Mouse (Mus musculus): ENCODE results near the gene Pde4d. TPM values are rescaled to one million over a fixed set of nuclear protein-coding genes. Genes with fewer than 3 reads are reported as not detected.

Pde4d gene
- total RNA-seq, 2 experiments from 2014 or later, result 33.5 to 49.8 TPM

DNA sequence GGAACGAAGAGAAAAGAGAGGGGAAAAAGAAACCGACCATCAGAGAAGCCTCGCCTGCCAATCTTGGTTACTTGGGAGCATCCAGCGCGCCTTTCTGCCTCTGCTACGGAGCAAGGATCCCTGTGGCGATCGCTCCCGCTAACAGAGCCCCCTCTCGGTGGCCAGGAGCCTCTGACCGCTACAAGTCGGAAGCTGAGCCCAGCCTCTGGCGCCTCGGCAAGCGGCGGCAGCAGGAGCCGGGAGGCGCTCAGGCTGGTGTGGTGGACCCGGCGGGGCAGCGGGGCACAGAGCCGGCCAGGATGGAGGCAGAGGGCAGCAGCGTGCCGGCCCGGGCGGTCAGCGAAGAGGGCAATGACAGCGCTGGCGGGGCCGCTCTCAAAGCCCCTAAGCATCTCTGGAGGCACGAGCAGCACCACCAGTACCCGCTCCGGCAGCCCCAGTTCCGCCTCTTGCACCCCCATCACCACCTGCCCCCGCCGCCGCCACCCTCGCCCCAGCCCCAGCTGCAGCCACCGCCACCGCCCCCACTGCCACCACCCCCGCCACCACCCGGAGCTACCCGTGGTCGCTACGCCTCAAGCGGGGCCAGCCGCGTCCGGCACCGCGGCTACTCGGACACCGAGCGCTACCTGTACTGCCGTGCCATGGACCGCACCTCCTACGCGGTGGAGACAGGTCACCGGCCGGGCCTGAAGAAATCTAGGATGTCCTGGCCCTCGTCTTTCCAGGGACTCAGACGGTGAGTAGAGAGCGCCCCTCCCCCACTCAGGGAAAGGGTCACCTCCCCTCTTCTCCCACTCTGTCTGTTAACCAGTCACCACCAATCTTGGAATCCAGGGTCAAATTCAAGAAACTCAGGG lies 666.8 kb downstream of the Pde4d start:
- peak; percentile 58 for ATAC-seq (replicated peaks; ENCODE audit: poor library complexity, severe bottlenecking)

DNA sequence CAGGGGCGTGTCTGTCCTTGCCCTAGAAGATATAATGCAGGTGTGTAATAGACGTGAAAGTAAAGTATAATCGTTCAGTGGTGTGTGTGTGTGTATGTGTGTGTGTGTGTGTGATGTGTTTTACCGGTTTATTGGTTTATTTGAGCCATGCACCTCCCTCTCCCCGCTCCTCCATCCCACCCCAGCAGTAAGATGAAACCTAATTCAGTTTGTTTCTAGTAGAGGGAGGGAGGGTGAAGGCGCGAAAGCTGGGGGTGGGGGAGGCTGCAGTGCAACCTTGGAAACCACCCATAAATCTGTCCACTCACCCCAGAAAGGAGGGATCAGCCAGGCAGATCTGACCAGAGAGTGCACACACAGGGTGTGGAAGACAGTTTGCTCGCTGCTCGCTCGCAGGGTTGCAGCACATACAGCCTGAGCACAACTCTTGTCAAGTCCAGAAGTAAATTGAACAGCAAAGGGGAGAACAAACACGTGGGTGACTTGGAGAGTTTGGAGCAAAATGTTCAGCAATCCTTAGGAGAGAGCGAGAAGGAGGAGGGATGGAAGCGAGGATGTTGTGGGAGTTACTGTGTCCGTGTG lies 667.6 kb downstream of the Pde4d start:
- no peak for ATAC-seq (replicated peaks; ENCODE audit: poor library complexity, severe bottlenecking)

DNA sequence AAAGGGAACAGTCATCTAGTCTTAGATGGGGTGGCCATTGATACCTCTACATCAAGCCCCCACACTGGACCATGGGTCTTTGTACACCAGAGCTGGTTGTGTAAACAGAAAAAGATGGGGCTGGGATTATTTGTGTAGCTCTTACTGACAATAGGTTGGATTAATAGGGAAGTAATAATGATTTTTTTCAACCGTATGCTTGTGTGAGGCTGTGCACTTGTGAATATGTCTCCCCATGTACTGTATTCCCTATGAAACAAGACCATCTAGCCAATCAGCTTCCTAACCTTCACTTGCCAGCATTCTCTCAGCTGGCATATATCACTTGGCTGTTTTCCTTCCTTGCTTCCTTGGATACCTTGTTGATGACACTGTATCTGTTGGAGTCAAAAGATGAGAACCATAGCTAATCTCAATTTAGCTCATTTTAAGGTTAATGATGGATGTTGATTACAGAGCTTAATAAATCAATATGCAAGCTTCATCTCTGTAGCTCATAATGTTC lies 668.6 kb downstream of the Pde4d start:
- ATAC-seq (replicated peaks; ENCODE audit: poor library complexity, severe bottlenecking), result no peak

DNA sequence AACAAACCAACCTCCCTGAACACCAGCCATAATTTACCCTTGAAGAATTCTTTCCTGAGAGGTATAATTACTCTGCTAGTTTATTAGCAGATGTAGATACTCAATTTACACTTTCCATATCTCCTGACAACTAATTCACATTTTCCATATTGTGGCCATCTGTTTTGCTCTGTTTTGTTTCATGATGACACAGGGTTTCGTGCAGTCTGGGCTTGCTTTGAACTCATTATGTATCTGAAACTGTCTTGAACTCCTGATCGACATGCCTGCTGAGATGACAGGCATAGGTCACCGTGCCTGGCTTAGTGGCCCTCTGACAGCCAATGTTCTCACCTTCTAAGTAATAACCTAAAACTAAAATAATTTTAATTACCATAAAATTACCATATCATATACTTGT lies 672.1 kb downstream of the Pde4d start:
- ATAC-seq (replicated peaks; ENCODE audit: poor library complexity, severe bottlenecking), result no peak

DNA sequence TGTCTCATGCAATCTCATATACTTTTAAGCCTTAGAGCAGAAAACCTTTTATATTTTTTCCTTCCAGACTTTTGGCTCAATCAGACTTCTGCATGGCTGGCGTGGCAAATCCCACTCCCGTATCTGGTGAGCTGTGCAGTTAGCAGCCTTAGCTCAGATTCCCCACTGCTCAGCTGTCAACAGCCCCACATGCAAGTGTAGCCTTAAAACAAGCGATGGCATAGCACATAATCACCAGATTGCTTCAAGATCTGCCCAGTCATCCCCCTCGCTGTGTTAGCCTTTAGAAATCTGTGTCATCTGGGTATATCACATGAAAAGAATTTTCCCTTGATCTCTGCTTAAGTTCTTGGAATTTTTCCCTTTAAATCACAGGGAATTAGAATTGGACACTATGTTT lies 686.7 kb downstream of the Pde4d start:
- no peak for ATAC-seq (replicated peaks; ENCODE audit: poor library complexity, severe bottlenecking)

DNA sequence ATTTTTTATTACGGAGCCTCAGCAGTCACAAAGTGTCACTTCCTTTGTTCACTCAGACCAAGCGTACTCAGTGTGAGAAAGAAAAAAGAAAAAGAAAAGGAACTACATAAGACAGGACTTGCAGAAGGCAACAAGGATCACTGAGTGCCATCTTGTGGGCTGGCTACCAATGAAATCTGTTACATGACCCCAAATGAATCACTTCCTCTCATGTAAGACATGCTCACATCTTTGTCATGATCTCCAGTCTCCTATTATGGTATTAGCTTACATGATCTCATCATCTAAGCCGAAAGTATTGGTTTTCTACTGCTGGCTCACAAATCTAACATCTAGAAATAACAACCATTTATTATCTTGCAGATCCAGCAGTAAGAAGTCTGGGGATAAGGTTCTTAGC lies 709.0 kb downstream of the Pde4d start:
- ATAC-seq (replicated peaks; ENCODE audit: poor library complexity, severe bottlenecking), result no peak

DNA sequence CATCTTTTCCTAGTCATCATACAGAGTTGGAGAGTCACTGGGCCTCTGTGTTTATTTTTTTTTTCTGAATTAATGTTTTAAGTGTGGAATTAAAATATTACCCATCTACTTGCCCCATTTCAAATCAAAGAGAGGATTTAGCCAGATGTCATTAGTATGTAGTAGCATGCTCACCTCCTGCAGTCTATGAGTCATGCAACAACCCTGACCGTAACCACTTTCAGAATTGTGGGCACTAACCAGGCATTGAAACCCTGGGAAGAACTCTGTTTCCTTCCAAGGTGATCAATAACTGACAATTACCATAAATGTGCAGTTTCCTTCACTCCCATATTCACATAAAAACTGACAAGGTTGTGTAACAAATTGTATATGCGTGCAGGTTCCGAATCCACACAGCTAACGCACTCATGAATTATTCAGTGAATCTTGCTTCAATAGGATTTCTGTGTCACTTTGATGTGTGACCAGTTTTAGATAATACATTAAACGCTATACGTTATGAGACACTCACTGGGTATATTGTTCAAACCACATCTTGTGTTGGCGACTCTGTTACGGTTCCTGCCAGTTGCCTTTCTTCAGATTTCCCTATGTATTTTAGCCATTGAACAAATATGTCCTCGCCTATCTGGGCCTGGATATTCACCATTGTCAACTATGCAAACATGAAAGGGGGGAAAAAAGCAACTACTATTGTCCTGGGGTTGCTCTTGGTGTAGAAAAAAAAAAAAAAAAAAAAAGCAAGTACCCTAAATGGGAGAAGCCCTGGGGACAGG lies 719.0 kb downstream of the Pde4d start:
- no peak for ATAC-seq (replicated peaks; ENCODE audit: poor library complexity, severe bottlenecking)

DNA sequence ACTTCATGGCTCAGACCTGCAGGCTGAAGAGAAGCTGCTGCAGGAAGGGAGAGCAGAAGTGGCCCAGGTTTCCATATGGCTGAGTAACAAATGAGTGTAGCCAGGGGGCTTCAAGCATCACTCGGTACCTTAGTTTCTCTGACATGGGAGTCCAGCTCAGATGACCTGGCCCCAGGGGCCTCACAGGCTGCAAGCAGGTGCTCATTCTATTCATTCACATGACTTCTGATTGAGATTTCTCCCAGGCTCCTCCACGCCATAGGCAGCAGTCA lies 719.5 kb downstream of the Pde4d start:
- no peak for ATAC-seq (replicated peaks; ENCODE audit: poor library complexity, severe bottlenecking)

DNA sequence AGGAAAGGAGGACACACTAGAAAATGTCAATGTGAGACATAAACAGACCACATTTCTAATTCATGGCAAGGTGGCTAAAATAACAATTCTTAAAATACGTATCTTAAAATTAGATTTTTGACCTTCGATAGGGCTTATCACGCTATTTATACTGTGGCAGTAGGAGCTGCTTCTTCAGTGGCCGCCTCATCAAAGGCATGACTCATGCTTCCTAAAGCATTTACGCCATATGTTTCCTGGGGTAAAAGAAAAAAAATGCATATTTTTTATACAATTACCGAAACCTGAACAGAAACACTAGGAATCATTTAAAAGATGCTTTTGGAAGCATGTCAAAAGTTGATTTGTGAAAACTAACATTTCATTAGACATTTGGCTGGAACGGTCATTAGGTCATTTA lies 721.9 kb downstream of the Pde4d start:
- ATAC-seq (replicated peaks; ENCODE audit: poor library complexity, severe bottlenecking), result no peak

DNA sequence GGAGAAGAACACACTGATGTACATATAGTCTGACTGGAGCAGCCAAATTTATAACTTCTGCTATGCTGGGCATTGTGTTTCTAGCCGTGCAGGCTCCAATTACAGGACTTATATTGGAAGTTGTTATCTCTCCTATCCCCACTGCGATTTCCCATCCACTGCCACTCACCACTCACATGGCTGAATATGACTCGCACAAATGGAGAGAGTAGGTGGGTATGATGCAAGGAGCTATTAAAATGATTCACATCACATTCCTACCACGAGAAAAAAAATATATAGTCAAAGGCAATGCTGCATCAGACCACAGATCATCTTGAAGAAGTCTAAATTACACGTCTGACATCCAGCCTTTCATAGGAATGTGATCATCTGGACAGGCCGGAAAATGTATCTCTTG lies 725.5 kb downstream of the Pde4d start:
- ATAC-seq (replicated peaks; ENCODE audit: poor library complexity, severe bottlenecking), result no peak

DNA sequence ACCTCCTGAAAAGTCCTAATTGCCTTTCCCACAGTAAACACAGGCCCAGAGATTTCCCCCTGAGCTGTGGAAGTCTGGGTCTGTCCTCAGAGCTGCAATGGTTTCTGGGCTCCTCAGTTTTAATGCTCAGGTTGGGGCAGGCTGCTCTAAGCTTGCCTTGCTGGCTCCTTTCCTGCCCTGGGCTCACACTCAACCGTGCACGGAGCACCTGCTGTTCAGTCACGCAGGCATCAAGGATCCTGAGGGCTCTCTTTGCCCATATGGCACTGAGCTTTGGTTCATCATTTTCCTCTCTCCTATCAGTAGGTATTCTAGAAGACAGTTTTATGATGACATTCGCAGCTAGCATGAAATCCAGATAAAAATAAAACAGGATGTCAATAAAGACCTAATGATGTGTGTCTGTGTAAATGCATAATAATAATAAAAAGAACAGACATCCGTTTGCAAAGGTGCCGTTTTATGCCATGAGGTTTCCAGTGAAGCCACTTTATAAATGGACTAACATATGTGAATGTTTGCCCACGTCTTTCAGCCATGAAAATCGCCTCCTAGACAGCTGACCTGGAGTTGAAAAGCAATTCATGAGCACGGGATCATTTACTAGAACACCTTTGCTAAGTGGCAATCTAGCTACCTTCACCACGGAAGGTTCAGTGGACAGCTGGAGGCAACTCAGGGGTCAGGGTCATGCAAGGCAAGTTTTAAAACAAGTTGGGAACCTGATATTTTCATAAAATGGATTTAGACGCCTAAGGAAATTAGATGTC lies 726.3 kb downstream of the Pde4d start:
- no peak for ATAC-seq (replicated peaks; ENCODE audit: poor library complexity, severe bottlenecking)

DNA sequence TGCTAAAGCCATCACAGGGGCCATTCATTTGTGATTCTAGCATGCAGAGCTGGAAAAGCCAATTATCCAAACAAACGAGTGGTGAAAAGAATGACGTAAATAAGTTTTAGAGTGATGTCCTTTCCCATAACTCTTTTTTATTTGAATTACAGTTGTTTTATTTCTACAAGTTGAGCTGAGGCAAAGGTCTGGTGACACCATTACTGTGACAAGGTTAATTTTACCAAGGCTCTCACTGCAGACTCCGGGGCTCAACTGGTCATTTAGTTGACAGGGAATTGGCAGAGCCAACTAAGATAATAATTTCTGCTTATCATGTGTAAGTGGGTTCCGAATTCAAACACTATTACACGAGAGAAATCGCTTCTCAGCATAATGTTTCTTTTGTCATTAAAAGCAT lies 731.6 kb downstream of the Pde4d start:
- ATAC-seq (replicated peaks; ENCODE audit: poor library complexity, severe bottlenecking), result no peak

DNA sequence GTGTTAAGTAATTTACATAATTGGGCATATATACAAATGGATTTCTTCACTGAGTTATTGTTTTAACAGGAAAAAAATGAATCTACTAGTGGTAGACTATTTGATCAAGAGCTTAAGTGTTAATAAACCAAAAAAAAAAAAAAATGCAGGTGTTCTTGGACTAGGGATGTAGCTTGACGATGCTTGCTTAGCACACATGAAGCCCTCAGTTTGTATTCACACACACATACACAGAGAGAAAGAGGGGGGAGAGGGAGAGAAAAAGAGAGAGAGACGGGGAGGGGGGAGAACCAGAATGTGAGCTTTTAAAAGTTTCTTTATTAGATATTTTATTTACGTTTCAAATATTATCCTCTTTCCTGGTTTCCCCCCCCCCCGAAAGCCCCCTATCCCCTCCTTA lies 740.9 kb downstream of the Pde4d start:
- no peak for ATAC-seq (replicated peaks; ENCODE audit: poor library complexity, severe bottlenecking)

DNA sequence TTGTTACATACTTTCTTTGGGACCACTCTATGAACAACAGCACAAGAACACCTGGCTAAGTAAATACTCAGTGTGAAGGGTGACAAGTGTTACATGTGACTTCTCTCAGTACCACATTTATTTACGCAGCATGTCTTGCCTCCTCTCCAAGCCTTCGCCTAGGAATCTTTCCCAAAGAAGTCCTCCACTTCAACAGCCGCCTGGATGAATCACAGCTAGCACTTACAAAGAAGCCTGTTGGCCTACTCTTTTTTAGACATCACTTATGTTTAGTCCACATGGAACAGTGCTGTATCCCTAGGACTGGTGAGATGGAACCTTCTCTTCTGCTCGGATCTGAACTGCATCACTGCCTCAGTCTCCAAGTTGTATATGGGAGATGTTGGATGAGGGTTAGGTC lies 741.4 kb downstream of the Pde4d start:
- no peak for ATAC-seq (replicated peaks; ENCODE audit: poor library complexity, severe bottlenecking)

DNA sequence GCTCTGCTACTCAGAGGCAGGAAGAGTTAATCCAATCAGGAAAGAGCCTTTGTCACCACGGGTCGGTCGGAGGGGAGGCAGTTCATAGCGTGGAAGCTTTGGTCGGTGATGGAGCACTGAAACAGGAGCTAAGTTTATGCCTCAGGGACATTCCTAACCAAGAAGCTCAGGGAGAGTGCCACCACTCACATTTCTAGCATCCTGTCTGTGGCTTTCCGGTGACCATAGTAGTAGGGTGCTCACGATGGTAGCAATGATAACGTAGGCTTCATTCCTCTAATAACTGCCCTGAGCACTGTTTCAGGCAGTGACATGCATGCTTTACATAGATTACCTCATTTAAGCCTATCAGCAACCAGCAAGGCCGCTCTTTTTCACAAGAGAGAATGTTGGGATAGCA lies 755.8 kb downstream of the Pde4d start:
- no peak for ATAC-seq (replicated peaks; ENCODE audit: poor library complexity, severe bottlenecking)

DNA sequence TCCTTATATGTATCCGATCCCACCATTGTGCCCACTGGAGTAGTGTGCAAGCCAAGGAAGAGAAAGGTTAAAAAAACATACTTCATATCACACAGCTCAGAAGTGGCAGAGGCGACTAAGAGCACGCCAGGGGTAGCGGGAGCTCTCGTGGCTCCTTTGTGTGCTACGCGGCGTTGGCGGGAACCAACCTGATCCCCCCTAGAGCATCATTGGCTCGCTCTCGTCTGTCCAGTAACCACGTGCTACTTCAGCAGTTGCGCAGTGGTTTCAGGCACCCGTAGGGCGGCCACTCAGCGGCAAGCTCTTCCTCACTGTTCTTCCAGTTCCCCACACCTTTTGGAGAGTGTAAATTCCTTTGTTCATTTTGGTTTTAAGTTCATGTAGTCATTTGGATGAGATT lies 758.9 kb downstream of the Pde4d start:
- no peak for ATAC-seq (replicated peaks; ENCODE audit: poor library complexity, severe bottlenecking)

DNA sequence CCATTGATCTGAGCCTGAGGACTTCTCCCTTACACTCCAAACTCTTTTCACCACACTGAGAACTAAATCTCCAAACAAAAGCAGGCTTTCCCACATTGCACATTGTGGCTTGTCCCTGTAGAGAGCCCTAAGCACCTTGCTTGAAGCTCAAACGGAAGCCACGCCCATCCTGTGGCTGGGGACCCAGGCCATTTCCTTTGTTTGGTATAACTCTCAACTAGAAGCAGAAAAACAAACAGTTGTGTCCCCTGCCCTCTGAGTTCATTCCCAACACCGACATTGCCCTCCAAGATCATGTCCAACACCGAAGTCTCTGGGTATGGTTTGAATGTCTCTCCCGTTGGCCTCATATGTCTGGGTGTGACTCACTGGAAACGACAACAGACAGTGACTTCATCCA lies 759.7 kb downstream of the Pde4d start:
- ATAC-seq (replicated peaks; ENCODE audit: poor library complexity, severe bottlenecking), result peak; percentile 33; the same call in 1 of the 2 replicates

DNA sequence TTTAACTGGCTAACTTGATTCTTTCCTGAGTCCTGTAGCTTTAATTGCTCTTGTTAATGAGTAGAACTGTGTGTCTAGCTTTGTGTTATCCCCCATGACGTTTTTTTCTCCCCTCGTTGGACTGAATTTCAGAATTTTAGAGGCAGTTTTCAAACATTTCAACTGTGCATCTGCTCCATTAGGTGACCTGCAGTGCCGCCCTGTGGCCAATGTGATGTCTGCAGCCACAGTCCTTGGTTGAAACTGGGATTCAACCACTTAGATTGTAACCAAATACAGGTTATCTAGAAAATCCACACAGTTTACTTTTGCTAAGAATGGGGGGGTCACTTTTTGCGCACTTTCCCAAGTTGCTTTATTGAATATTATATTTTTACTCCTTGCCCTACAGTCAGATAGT lies 760.7 kb downstream of the Pde4d start:
- peak; percentile 55 for ATAC-seq (replicated peaks; ENCODE audit: poor library complexity, severe bottlenecking)

DNA sequence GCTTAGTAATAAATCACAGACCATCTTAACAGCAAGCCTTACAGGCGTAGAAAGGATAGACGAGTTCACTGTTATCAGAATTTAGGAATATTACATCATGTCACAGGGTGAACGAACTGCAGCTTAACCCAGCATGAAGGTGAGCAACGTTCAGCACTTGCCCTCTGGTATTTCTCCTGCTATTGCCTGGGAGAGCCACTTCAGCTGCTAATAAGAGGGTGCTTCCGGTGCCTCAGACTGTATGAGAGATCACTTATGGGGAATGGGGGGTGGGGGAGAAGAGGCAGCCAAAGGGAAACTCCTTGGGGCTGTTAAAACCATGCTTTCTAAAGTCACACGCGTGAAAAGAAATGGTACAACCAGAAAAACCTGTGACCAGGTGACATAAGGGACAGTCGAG lies 761.7 kb downstream of the Pde4d start:
- ATAC-seq (replicated peaks; ENCODE audit: poor library complexity, severe bottlenecking), result no peak

DNA sequence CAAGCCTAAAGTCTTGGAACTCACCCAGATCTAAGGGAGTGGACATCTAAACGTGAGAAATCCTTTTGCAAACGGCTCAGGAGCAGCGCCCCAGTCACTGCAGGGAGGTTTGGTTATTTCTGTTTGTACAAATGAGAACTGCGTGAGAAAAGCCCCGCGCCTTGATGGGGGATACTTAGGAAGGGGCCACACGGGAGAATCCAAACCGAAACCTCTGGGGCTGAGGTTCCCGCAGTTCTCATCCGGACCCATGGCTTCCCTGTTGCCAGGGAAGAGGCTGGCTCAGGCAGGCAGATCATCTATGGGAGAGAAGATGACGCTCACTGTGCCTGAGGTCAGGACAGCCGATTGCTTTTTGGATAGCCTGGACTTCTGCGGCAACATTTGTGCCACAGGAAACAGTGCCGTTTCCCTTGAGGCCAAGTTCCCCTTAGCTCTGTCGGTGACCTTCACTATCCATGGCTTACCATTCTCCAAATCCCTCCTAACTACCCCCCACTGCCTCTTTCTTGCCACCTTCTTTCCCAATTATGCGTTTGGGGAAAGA lies 762.3 kb downstream of the Pde4d start:
- peak; percentile 69 for ATAC-seq (replicated peaks; ENCODE audit: poor library complexity, severe bottlenecking)

Data from granulocyte monocyte progenitor cell, adult 5-6 weeks (primary cell).